Mouse (Mus musculus) stomach, embryonic 14.5 days (tissue): ENCODE measurements around the gene Mapk8. TPM values are rescaled to one million over a fixed set of nuclear protein-coding genes. Genes with fewer than 3 reads are reported as not detected.
"Not testable (repeated sequence)": the region's sequence is repeated elsewhere in the genome, so short reads cannot be mapped to it uniquely, and the experiment has no call there.

ENCODE experiments used
- ATAC-seq: fragments of 200-750 bp; cut with Nextera tagmentation; 2 replicates; pipeline ENCODE4 v1.8.0; 2017; ENCODE audit warnings: low read depth, moderate TSS enrichment; ENCODE audit not compliant: insufficient number of reproducible peaks, insufficient read depth, low FRiP score
- H3K27ac ChIP-seq: fragments of 300-500 bp; sonication (generic); 2 replicates; pipeline ENCODE4 v1.5.1; 2014; ENCODE audit warnings: mild to moderate bottlenecking, low read length, moderate library complexity, mixed read lengths
- H3K27me3 ChIP-seq: fragments of 300-500 bp; sonication (generic); 2 replicates; pipeline ENCODE4 v1.6.1; 2014; ENCODE audit warnings: low read length, control low read depth, mixed read lengths; ENCODE audit not compliant: control insufficient read depth, insufficient read depth
- H3K36me3 ChIP-seq: fragments of 300-500 bp; sonication (generic); 2 replicates; pipeline ENCODE4 v1.6.1; 2014; ENCODE audit warnings: mild to moderate bottlenecking, control low read depth, low read length, moderate library complexity, mixed read lengths; ENCODE audit not compliant: control insufficient read depth, insufficient read depth
- H3K4me1 ChIP-seq: fragments of 300-500 bp; sonication (generic); 2 replicates; pipeline ENCODE4 v1.6.1; 2014; ENCODE audit warnings: low read length, control low read depth, mixed read lengths; ENCODE audit not compliant: control insufficient read depth, insufficient read depth
- H3K4me2 ChIP-seq: fragments of 300-500 bp; sonication (generic); replicated peaks from 2 replicates; pipeline ENCODE4 v1.6.1; 2014; ENCODE audit warnings: low read depth, low read length, control low read depth
- H3K4me3 ChIP-seq: fragments of 300-500 bp; sonication (generic); 2 replicates; pipeline ENCODE4 v1.5.1; 2014; ENCODE audit warnings: low read depth, low read length, control low read depth
- H3K9ac ChIP-seq: fragments of 300-500 bp; sonication (generic); replicated peaks from 2 replicates; pipeline ENCODE4 v1.6.1; 2014; ENCODE audit warnings: low read depth, mild to moderate bottlenecking, control low read depth, low read length, moderate library complexity, mixed read lengths
- H3K9me3 ChIP-seq: fragments of 300-500 bp; sonication (generic); 2 replicates; pipeline ENCODE4 v1.6.1; 2016; ENCODE audit warnings: low read depth, low read length, control low read depth; ENCODE audit not compliant: control insufficient read depth
- WGBS: fragments of 180-500 bp; shearing (Covaris S2); extraction: QIAGEN DNeasy Blood & Tissue Kit; methylation state at CpG from one replicate; pipeline ENCODE4 v1.1.7; 2014; 5-methylcytosine and 5-hydroxymethylcytosine counted together
- polyA plus RNA-seq: library from polyadenylated mRNA; unstranded; fragments of >200 nt; fragmentation: Nextera tagmentation; extraction: Ambion mirVana; gene quantifications from 2 replicates; pipeline ENCODE4 v1.2.1, GENCODE M21; 2014

The Mapk8 gene
- polyA plus RNA-seq, 1 experiment from 2014 or later = 24.2 TPM

DNA sequence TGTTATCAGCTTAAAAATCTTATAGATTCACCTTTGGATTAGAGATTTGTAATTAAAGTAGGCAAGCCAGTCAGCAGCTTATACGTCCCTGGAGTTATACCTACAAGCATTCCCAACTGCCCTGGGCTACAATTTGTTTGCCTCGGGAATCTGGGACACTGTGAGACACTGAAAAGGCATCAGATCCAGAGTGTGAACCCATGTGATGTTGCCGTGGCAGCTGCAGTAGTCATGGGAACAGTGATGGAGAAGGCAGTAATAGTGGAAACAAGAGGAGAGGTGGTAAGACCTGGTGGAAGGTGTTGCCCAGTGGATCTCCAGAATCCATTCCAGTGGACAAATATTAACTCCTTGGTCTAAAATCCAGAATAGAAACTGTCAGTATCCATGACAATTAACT is 16.7 kb upstream of the Mapk8 start:
- 81% methylated on average over 3 of the region's 3 CpGs for WGBS
- ATAC-seq = no peak
- Histone ChIP-seq H3K9ac (no peak overlapping the region), H3K4me1 (no peaks in the 10 kb centered on the region), H3K4me2 (no peak overlapping the region), H3K27ac (no peak overlapping the region), H3K36me3 (no peaks in the 10 kb centered on the region), H3K4me3 (no peak overlapping the region), H3K9me3 (no peaks in the 10 kb centered on the region), H3K27me3 (no peaks in the 10 kb centered on the region)

DNA sequence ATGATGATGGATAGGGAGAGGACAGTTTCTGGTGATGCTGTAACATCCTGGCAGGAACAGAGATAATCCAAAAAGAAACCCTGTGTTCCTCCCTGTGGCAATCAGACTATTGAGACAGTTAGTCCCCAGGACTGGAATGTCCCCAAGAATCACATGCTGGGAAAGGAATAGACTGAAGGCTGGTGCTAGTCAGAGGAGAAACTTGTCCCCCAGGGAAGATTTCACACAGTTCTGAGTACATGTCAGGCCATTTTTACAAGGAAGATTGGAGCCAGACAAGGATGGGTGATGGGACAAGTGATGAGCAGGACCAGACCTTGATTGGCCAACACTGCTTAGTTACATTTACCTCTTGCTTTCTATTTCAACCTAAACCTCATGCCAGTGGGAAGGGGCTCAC is 3.4 kb upstream of the Mapk8 start:
- Histone ChIP-seq H3K27ac (no peak overlapping the region), H3K4me1 (peaks cover 1% of the 10 kb centered on the region; the same call in 1 of the 2 replicates), H3K9ac (no peak overlapping the region), H3K4me2 (no peak overlapping the region), H3K36me3 (no peaks in the 10 kb centered on the region), H3K4me3 (no peak overlapping the region), H3K27me3 (no peaks in the 10 kb centered on the region), H3K9me3 (no peaks in the 10 kb centered on the region)
- ATAC-seq = no peak

DNA sequence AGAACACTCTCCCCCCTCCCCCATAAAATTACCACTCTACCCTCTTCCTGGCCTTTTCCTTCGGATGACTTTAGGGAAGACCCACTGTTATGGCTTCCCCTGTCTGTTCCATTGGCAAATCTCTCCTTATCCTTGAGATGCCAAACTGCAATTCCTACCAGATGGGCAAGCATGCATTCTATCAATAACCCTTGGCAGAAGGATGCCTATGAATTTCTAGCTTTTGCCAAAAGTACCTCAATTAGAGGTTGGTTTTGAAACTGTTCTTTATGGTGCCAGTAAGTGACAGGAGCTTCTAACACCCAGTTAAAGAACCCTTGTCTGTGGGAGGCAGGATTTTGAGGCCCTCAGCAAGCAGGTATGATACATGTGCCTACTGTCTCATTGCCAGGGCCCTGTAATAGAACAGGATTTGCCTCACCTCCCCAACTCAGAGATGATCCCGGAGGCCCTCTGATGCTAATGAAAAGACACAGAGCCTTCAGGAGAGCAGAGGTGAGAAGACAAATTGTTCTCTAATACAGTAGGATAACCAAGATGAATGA is 2.4 kb upstream of the Mapk8 start:
- Histone ChIP-seq H3K4me3 (no peak overlapping the region), H3K27ac (no peak overlapping the region), H3K9ac (no peak overlapping the region), H3K27me3 (no peaks in the 10 kb centered on the region), H3K4me2 (no peak overlapping the region), H3K4me1 (peaks cover 4% of the 10 kb centered on the region; the same call in 1 of the 2 replicates), H3K36me3 (no peaks in the 10 kb centered on the region), H3K9me3 (no peaks in the 10 kb centered on the region)
- ATAC-seq = no peak
- WGBS = 74% methylated on average over 2 of the region's 2 CpGs

DNA sequence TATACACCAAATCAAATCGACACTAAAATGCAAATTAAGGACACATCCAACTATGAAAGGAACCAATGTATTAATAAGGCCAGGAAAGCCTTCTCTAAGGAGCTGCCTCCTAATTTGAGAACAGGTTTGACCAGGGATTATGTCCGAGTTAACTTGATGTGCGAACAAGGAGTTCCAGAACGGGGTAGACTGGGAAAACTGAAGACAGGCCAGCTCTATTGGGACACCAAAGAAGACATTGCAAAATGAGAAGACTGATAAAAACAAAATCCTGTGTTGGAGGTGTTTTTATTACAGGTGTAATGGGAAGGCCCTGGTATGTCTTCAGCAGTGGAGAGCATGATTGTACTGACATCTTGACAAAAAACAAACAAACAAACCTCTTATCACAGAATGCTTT is 1.3 kb upstream of the Mapk8 start:
- Histone ChIP-seq H3K4me1 (peaks cover 9% of the 10 kb centered on the region; the same call in 1 of the 2 replicates), H3K27me3 (no peaks in the 10 kb centered on the region), H3K36me3 (no peaks in the 10 kb centered on the region), H3K9ac (no peak overlapping the region), H3K4me2 (no peak overlapping the region), H3K9me3 (no peaks in the 10 kb centered on the region), H3K4me3 (no peak overlapping the region), H3K27ac (no peak overlapping the region)
- ATAC-seq = no peak
- WGBS = 77% methylated on average over 4 of the region's 4 CpGs

DNA sequence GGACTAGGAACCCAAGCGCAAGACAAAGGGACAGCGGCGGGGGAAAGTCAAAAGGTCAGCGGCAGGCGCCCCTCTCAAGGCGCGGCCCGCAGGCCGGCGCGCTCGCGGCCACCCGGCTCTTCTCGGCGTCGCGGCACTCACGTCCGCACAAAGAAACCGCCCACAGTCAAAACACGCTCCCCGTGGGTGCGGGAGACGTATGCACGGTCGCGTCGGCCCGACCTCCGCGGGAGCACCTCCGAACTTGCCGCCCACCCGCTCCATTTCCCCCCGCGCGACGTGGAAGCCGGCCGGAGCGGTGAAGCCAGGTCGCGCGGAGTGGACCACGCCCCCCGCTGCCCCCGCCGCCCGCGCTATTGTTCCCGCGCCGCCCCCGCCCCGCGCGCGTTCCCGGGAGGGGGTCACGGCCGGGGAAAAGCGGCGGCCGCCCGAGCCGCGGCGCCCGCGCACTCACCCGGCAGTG is 366 bp downstream of the Mapk8 start:
- no peak; the same call in 1 of the 2 replicates for ATAC-seq
- peak overlapping the region; percentile 90 for H3K4me3 ChIP-seq

DNA sequence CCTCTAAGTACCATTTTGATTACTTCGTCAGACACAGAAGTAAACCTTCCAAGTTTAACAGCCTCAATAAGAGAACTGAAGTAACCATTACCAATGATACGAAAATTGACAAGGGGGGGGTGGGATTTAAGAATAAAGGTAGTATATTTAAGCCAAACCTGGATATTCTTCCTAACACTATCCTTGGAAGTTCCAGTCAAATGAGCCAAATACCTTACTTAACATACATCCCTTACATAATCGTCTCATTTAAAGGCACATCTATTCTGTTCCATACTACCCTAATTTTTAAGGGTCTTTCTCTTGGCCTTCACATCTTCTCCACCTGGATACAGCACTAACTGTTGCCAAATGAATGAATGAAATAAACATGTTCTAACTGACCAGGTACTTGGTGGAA is 996 bp downstream of the Mapk8 start:
- no peaks in the 10 kb centered on the region for H3K36me3 ChIP-seq

More for the DNA sequence above, 366 bp downstream of the Mapk8 start:
- Histone ChIP-seq H3K27me3 (no peaks in the 10 kb centered on the region), H3K36me3 (no peaks in the 10 kb centered on the region), H3K9ac (peak overlapping the region; percentile 95), H3K27ac (peak overlapping the region; percentile 89), H3K4me1 (peaks cover 9% of the 10 kb centered on the region), H3K4me2 (peak overlapping the region; percentile 61), H3K9me3 (no peaks in the 10 kb centered on the region)
- 1% methylated on average over 49 of the region's 72 CpGs for whole genome bisulfite sequencing

DNA sequence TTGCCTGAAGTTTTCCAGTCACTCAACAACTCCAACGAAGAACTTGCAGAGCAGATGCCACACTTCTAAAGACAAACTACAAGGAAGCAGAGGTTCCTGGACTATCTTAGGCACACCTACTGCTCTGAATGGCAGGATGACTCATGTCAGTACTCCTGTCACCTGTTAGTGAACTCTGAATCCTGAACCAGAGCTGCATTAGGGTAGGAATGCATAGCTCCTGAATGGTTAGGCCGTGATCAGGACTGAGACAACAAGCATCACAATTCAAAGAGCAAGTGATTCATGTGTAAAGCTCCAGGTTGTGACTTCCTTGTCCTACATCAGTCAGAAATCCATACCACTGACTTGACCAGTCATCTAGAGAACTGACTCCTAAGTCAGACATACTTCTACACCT is 3.2 kb downstream of the Mapk8 start:
- Histone ChIP-seq H3K27ac (no peak overlapping the region), H3K36me3 (no peaks in the 10 kb centered on the region), H3K4me3 (no peak overlapping the region), H3K9me3 (no peaks in the 10 kb centered on the region), H3K27me3 (no peaks in the 10 kb centered on the region), H3K9ac (no peak overlapping the region), H3K4me1 (peaks cover 9% of the 10 kb centered on the region), H3K4me2 (no peak overlapping the region)
- ATAC-seq = no peak
- 59% methylated on average over 2 of the region's 2 CpGs for WGBS

More for the DNA sequence above, 996 bp downstream of the Mapk8 start:
- Histone ChIP-seq H3K27ac (no peak overlapping the region), H3K4me3 (peak overlapping the region; percentile 90), H3K9me3 (no peaks in the 10 kb centered on the region), H3K9ac (peak overlapping the region; percentile 95), H3K4me2 (peak overlapping the region; percentile 61), H3K27me3 (no peaks in the 10 kb centered on the region), H3K4me1 (peaks cover 9% of the 10 kb centered on the region)
- no peak for ATAC-seq
- 36% methylated on average over 3 of the region's 3 CpGs for WGBS

DNA sequence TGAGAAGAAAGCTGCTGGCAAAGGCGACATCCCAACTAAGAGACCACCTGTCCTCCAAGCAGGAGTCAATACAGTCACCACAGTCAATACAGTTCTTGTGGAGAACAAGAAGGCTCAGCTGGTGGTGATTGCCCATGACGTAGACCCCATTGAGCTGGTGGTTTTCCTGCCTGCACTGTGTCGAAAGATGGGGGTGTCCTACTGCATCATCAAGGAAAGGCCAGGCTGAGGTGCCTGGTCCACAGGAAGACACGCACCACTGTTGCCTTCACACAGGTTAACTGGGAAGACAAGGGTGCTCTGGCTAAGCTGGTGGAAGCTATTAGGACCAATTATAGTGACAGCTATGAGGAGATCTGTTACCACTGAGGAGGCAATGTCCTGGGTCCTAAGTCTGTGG is 14.5 kb downstream of the Mapk8 start:
- H3K4me3 ChIP-seq, H3K4me1 ChIP-seq, H3K4me2 ChIP-seq, ATAC-seq, H3K27ac ChIP-seq, H3K27me3 ChIP-seq, H3K36me3 ChIP-seq, H3K9ac ChIP-seq, H3K9me3 ChIP-seq: not testable (repeated sequence)
- 92% methylated on average over 4 of the region's 4 CpGs for WGBS

DNA sequence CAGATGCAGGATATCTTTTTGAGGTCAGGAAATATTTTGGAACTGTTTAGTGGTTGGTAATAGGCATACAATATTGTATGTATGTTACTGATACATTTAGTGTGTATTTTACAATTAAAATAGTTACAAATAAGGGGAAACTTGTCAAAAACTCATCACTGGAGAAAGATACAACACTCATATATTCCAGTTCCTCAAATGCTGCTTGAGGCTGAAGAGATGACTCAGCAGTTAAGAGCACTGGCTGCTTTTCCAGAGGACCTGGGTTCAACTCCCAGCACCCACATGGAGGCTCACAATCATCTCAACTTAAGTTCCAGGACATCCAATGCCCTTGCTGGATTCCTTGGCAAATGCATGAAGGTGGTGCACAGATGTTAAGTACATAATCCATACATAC is 22.8 kb downstream of the Mapk8 start:
- Histone ChIP-seq H3K9me3 (no peaks in the 10 kb centered on the region), H3K36me3 (no peaks in the 10 kb centered on the region), H3K4me1 (no peaks in the 10 kb centered on the region), H3K4me2 (no peak overlapping the region), H3K4me3 (no peak overlapping the region), H3K27ac (no peak overlapping the region), H3K9ac (no peak overlapping the region), H3K27me3 (no peaks in the 10 kb centered on the region)
- no peak for ATAC-seq
